Mouse (Mus musculus) heart, postnatal 0 days (tissue): ENCODE measurements at regions not wholly inside any gene's neighbourhood (a gene's known extent, or its start where the extent isn't known, plus 50 kb on each side); places are given as distances from the start of the nearest gene placed in this dataset.
A peak's percentile ranks its signal among the peaks of the same experiment; 100 is the strongest.

Source experiments
- CTCF ChIP-seq: IDR thresholded peaks from 2 replicates; pipeline ENCODE4 v1.5.1; 2016; ENCODE audit warnings: antibody characterized with exemption, control low read depth, low read depth
- EP300 ChIP-seq: IDR thresholded peaks from 2 replicates; pipeline ENCODE4 v1.6.1; 2016; ENCODE audit warnings: antibody characterized with exemption, low read depth

DNA sequence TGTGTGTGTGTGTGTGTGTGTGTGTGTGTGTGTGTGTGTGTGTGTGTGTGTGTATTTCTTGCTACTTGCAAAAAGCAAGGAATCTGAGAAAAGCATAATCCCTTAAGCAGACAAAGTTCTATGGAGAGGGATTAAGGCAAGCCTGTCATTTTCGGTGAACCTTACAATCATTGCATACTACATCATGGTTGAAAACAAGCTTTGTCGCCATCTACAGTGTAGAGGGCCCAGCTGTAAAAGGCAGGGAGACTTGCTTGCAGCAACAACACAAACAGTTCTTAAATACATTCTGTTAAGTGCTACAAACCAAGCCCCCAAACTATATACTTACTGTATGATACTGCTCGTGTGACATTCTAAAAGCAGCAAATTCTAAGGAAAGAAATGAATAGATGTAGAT lies 216.0 kb upstream of the Mon1b start:
- TF ChIP-seq EP300 = no peak
- TF ChIP-seq CTCF = peak; percentile 44
